Mouse (Mus musculus): ENCODE data around the gene Gyg. TPM values are rescaled to one million over a fixed set of nuclear protein-coding genes. Genes with fewer than 3 reads are reported as not detected.

Gyg gene
- polyA plus RNA-seq, 1 experiment from 2014 or later, result 42.4 TPM

DNA sequence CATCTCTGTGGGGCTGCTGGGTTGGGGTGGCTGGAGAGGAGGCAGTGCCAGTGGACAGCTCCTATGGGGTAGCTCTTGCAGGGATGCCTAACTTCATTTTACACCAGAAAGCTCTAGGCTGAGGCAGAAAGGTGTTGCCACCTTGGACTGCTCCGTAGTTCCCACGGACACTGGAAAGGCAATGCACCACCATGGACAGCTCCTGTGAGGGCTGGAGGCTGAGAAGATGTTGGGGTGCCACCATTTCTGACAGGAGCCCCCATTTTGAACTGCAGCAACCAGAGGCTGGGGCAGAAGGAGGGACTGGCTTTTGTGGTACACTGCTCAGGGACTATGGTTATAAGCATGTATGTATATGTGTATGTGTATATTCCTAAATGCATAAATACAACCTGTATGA is 43.2 kb downstream of the Gyg start:
- Histone ChIP-seq H3K9me3 (ENCODE audit: control insufficient read depth) (no peaks in the 10 kb centered on the region), H3K4me1 (replicated peaks; ENCODE audit: control insufficient read depth, insufficient read depth, low read length) (no peaks in the 10 kb centered on the region), H3K4me3 (ENCODE audit: low read depth, low read length) (no peak overlapping the region), H3K27me3 (replicated peaks; ENCODE audit: control insufficient read depth, insufficient read depth, low read length) (no peaks in the 10 kb centered on the region), H3K36me3 (ENCODE audit: control insufficient read depth, insufficient read depth) (peaks cover 47% of the 10 kb centered on the region; the same call in 1 of the 2 replicates), H3K27ac (ENCODE audit: low read depth, low read length) (no peak overlapping the region), H3K4me2 (replicated peaks; ENCODE audit: low read depth) (no peak overlapping the region), H3K9ac (ENCODE audit: low read depth, low read length) (no peak overlapping the region)
- 92% methylated on average over 2 of the region's 2 CpGs for WGBS
- TF ChIP-seq CTCF (IDR thresholded peaks at IDR 0.05; ENCODE audit: low read depth), result no peak
- no peak for ATAC-seq

DNA sequence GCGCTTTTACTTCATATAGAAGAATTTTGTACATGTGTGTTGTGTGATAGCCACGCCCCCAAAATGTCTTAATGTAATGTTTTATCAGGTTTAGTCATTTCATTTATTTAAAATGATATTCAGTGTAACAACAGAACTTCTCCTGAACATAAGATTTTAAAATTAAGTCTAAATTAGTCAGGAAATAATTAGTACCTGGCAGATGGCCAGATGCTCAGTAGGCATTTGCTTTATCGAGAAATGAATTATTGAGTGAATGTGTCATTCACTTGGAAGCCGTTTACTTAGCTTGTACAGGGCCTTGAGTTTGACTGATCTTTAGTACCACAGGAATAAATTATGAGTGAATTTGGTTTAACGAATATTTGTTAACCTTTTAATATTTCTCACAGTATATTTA is 46.2 kb downstream of the Gyg start:
- no peak overlapping the region for H3K4me3 ChIP-seq (ENCODE audit: low read depth, low read length)
- no peak overlapping the region for H3K9ac ChIP-seq (ENCODE audit: low read depth, low read length)
- no peaks in the 10 kb centered on the region for H3K9me3 ChIP-seq (ENCODE audit: control insufficient read depth)
- ATAC-seq, result no peak
- H3K4me2 ChIP-seq (replicated peaks; ENCODE audit: low read depth), result no peak overlapping the region
- H3K27ac ChIP-seq (ENCODE audit: low read depth, low read length), result no peak overlapping the region
- no peaks in the 10 kb centered on the region for H3K4me1 ChIP-seq (replicated peaks; ENCODE audit: control insufficient read depth, insufficient read depth, low read length)
- H3K27me3 ChIP-seq (replicated peaks; ENCODE audit: control insufficient read depth, insufficient read depth, low read length), result no peaks in the 10 kb centered on the region
- no peak for TF ChIP-seq CTCF (IDR thresholded peaks at IDR 0.05; ENCODE audit: low read depth)
- WGBS, result 85% methylated on average over 5 of the region's 5 CpGs
- peaks cover 45% of the 10 kb centered on the region; the same call in 1 of the 2 replicates for H3K36me3 ChIP-seq (ENCODE audit: control insufficient read depth, insufficient read depth)

DNA sequence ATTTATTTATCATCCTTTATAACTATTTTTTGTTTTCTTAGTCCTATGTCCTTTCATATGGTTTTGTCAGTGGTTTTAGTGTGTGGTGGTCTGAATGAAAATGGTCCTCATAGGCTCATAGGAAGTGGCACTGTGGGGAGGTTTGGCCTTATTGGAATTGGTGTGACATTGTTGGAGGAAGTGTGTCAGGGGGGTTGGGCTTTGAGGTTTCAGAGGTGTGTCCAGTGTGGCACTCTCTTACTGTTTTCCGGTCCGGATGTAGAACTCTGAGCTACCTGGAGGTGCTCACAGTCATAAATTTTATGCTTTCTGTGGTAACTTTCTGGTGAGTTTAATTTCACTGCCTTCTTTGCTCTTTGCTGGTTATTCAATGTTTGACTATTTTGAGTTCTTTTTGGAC is 50.3 kb downstream of the Gyg start:
- ATAC-seq, result no peak
- no peaks in the 10 kb centered on the region for H3K9me3 ChIP-seq (ENCODE audit: control insufficient read depth)
- 87% methylated on average over 2 of the region's 2 CpGs for WGBS

DNA sequence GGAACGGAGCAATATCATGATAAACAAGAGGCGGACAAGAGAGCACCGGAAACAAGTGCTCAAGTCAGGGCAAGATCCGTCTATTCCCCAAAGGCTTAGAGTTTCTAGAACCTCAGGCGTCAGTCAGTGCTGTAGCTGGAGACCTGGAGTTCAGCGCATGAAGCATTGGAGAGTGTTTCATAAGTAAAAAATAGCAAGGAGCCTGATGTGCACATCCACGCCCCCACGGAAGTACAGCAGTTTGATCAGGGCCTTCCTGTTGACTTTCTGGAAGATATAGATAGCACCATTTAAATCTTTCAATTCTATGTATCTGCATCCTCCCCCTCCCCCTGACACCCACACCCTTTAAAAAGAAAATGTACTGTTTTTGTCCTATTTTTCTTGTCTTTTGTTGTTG is 50.8 kb downstream of the Gyg start:
- no peaks in the 10 kb centered on the region for H3K9me3 ChIP-seq (ENCODE audit: control insufficient read depth)

More for the DNA sequence above, 50.3 kb downstream of the Gyg start:
- Histone ChIP-seq H3K4me2 (replicated peaks; ENCODE audit: low read depth) (no peak overlapping the region), H3K4me1 (replicated peaks; ENCODE audit: control insufficient read depth, insufficient read depth, low read length) (no peaks in the 10 kb centered on the region), H3K27me3 (replicated peaks; ENCODE audit: control insufficient read depth, insufficient read depth, low read length) (no peaks in the 10 kb centered on the region), H3K27ac (ENCODE audit: low read depth, low read length) (no peak overlapping the region), H3K36me3 (ENCODE audit: control insufficient read depth, insufficient read depth) (peaks cover 20% of the 10 kb centered on the region; the same call in 1 of the 2 replicates), H3K4me3 (ENCODE audit: low read depth, low read length) (no peak overlapping the region), H3K9ac (ENCODE audit: low read depth, low read length) (no peak overlapping the region)
- no peak for TF ChIP-seq CTCF (IDR thresholded peaks at IDR 0.05; ENCODE audit: low read depth)

DNA sequence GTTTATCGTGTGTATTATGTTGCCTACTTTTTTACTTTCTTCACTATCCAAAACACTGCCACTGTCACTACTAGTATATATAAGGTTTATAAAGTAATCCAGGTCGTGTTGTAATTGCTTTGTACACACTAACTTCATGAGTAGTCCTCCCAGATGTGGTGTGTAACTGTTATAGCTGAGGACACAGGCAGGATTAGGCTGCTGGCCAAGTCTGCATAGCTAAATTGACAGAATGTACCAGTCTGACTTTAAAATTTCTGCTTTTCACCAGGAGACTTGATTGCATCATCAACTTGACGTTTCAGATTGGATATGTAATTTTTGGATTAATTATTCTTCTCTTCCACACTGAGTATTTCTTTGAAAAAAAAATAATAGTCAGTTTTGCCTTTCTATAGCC is 51.3 kb downstream of the Gyg start:
- Histone ChIP-seq H3K36me3 (ENCODE audit: control insufficient read depth, insufficient read depth) (peaks cover 14% of the 10 kb centered on the region; the same call in 1 of the 2 replicates), H3K9ac (ENCODE audit: low read depth, low read length) (no peak overlapping the region), H3K27ac (ENCODE audit: low read depth, low read length) (no peak overlapping the region), H3K4me1 (replicated peaks; ENCODE audit: control insufficient read depth, insufficient read depth, low read length) (no peaks in the 10 kb centered on the region), H3K4me3 (ENCODE audit: low read depth, low read length) (no peak overlapping the region), H3K27me3 (replicated peaks; ENCODE audit: control insufficient read depth, insufficient read depth, low read length) (no peaks in the 10 kb centered on the region), H3K9me3 (ENCODE audit: control insufficient read depth) (no peaks in the 10 kb centered on the region), H3K4me2 (replicated peaks; ENCODE audit: low read depth) (no peak overlapping the region)
- TF ChIP-seq CTCF (IDR thresholded peaks at IDR 0.05; ENCODE audit: low read depth), result no peak
- 66% methylated on average over 3 of the region's 3 CpGs for whole genome bisulfite sequencing
- no peak for ATAC-seq

More for the DNA sequence above, 50.8 kb downstream of the Gyg start:
- no peak for TF ChIP-seq CTCF (IDR thresholded peaks at IDR 0.05; ENCODE audit: low read depth)
- Histone ChIP-seq H3K4me3 (ENCODE audit: low read depth, low read length) (no peak overlapping the region), H3K4me2 (replicated peaks; ENCODE audit: low read depth) (no peak overlapping the region), H3K4me1 (replicated peaks; ENCODE audit: control insufficient read depth, insufficient read depth, low read length) (no peaks in the 10 kb centered on the region), H3K9ac (ENCODE audit: low read depth, low read length) (no peak overlapping the region), H3K27ac (ENCODE audit: low read depth, low read length) (no peak overlapping the region), H3K27me3 (replicated peaks; ENCODE audit: control insufficient read depth, insufficient read depth, low read length) (no peaks in the 10 kb centered on the region), H3K36me3 (ENCODE audit: control insufficient read depth, insufficient read depth) (peaks cover 17% of the 10 kb centered on the region; the same call in 1 of the 2 replicates)
- ATAC-seq, result no peak
- 89% methylated on average over 8 of the region's 8 CpGs for WGBS

DNA sequence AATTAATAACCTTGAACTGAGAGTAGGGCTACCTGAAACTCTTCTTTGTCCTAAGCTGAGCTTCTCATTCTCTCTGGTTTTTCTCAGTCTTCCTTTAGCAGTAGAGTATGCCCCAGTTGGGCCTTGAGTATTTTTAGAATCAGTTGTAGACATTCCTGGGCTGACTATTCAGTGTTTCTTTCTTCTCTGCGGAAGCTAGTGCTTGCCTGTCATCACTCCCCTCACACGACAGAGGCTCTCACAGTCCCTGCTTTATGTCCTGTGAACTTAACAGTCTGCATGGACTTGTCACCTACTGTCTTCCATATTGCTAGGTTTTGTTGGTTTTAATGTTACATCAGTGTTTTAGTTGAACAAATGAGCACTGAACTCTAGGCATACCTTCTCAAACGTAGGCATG is 73.0 kb downstream of the Gyg start:
- H3K4me2 ChIP-seq (replicated peaks; ENCODE audit: low read depth), result no peak overlapping the region
- no peaks in the 10 kb centered on the region for H3K27me3 ChIP-seq (replicated peaks; ENCODE audit: control insufficient read depth, insufficient read depth, low read length)
- no peak overlapping the region for H3K4me3 ChIP-seq (ENCODE audit: low read depth, low read length)
- H3K9me3 ChIP-seq (ENCODE audit: control insufficient read depth), result no peaks in the 10 kb centered on the region
- no peak for TF ChIP-seq CTCF (IDR thresholded peaks at IDR 0.05; ENCODE audit: low read depth)
- H3K36me3 ChIP-seq (ENCODE audit: control insufficient read depth, insufficient read depth), result peaks cover 20% of the 10 kb centered on the region
- no peaks in the 10 kb centered on the region for H3K4me1 ChIP-seq (replicated peaks; ENCODE audit: control insufficient read depth, insufficient read depth, low read length)
- no peak overlapping the region for H3K27ac ChIP-seq (ENCODE audit: low read depth, low read length)
- WGBS, result 76% methylated on average over 3 of the region's 3 CpGs
- ATAC-seq, result no peak
- no peak overlapping the region for H3K9ac ChIP-seq (ENCODE audit: low read depth, low read length)

Data from intestine, postnatal 0 days (tissue).